Mouse (Mus musculus) CH12.LX (cell line): ENCODE data around the gene Fam107b. TPM values are rescaled to one million over a fixed set of nuclear protein-coding genes. Genes with fewer than 3 reads are reported as not detected.
"Not testable (repeated sequence)": the region's sequence is repeated elsewhere in the genome, so short reads cannot be mapped to it uniquely, and the experiment has no call there.

Experiments
- DNase-seq: peaks from one replicate; pipeline ENCODE4 v3.0.0-alpha.2; 2013; ENCODE audit errors: extremely low read depth
- H3K27ac ChIP-seq: 2 replicates; pipeline ENCODE4 v1.5.1; 2012; ENCODE audit warnings: low read depth, mild to moderate bottlenecking, control low read depth, moderate library complexity; ENCODE audit not compliant: insufficient read depth
- H3K27me3 ChIP-seq: replicated peaks from 2 replicates; pipeline ENCODE3; 2012; ENCODE audit warnings: inconsistent platforms
- H3K36me3 ChIP-seq, 2 experiments: replicated peaks in 1 of 2; 2 replicates each; pipeline versions ENCODE3 to v1.6.1; 2012; ENCODE audit warnings: inconsistent platforms in 1 of 2, low read length in 1 of 2, mild to moderate bottlenecking in 1 of 2, mixed read lengths in 1 of 2, moderate library complexity in 1 of 2; ENCODE audit not compliant: control insufficient read depth in 1 of 2, insufficient read depth in 1 of 2
- H3K4me1 ChIP-seq, 2 experiments: 2 replicates each; pipeline ENCODE4 v1.6.1; 2012; ENCODE audit warnings: inconsistent platforms in 1 of 2, moderate library complexity in 1 of 2; ENCODE audit not compliant: insufficient read depth in 2 of 2, control insufficient read depth in 1 of 2
- H3K4me2 ChIP-seq: 2 replicates; pipeline ENCODE4 v1.6.1; 2012; ENCODE audit warnings: low read depth, mild to moderate bottlenecking, control low read depth; ENCODE audit not compliant: poor library complexity, insufficient read depth, severe bottlenecking
- H3K4me3 ChIP-seq, 3 experiments: fragments of 150-350 bp in 1 of 3; sonication (generic) in 1 of 3; replicated peaks in 1 of 3; 2 replicates each; pipeline versions ENCODE3 to v1.5.1; 2011 to 2012; ENCODE audit warnings: low read depth in 2 of 3, low read length in 2 of 3, mild to moderate bottlenecking in 2 of 3, moderate library complexity in 2 of 3, control low read depth in 1 of 3, improper control_type of control experiment in 1 of 3, inconsistent platforms in 1 of 3, mixed read lengths in 1 of 3; ENCODE audit not compliant: poor library complexity in 1 of 3
- H3K79me2 ChIP-seq: replicated peaks from 2 replicates; pipeline ENCODE4 v1.6.1; 2012; ENCODE audit warnings: mild to moderate bottlenecking, moderate library complexity; ENCODE audit not compliant: control insufficient read depth, poor library complexity, insufficient read depth, severe bottlenecking; ENCODE audit errors: extremely low read depth
- H3K9ac ChIP-seq: 2 replicates; pipeline ENCODE4 v1.6.1; 2012; ENCODE audit warnings: low read depth, mild to moderate bottlenecking, control low read depth, moderate library complexity; ENCODE audit not compliant: insufficient read depth
- H3K9me3 ChIP-seq: replicated peaks from 2 replicates; pipeline ENCODE3; 2012; ENCODE audit warnings: low read length, inconsistent platforms, mixed read lengths
- BHLHE40 ChIP-seq: IDR thresholded peaks from 2 replicates; pipeline ENCODE4 v1.6.1; 2011; ENCODE audit warnings: mild to moderate bottlenecking, low read depth, low read length, improper control_type of control experiment
- CHD2 ChIP-seq: IDR thresholded peaks from 2 replicates; pipeline ENCODE4 v1.6.1; 2011; ENCODE audit warnings: low read length, improper control_type of control experiment
- E2F4 ChIP-seq: IDR thresholded peaks from 2 replicates; pipeline ENCODE4 v1.6.1; 2011; ENCODE audit warnings: low read depth, low read length, improper control_type of control experiment; ENCODE audit not compliant: insufficient replicate concordance
- ELF1 ChIP-seq: IDR thresholded peaks from 2 replicates; pipeline ENCODE4 v1.6.1; 2014; ENCODE audit warnings: low read depth, mild to moderate bottlenecking, inconsistent platforms, low read length, improper control_type of control experiment
- ETS1 ChIP-seq: conservative IDR thresholded peaks from 2 replicates; pipeline ENCODE4 v1.6.1; 2012; ENCODE audit warnings: low read depth, mild to moderate bottlenecking, inconsistent platforms, low read length, improper control_type of control experiment, moderate library complexity
- GABPA ChIP-seq: IDR thresholded peaks from 2 replicates; pipeline ENCODE4 v1.6.1; 2012; ENCODE audit warnings: low read depth, low read length, improper control_type of control experiment, inconsistent platforms; ENCODE audit not compliant: insufficient replicate concordance
- MAFK ChIP-seq: IDR thresholded peaks from 2 replicates; pipeline ENCODE4 v1.6.1; 2011; ENCODE audit warnings: low read length, improper control_type of control experiment; ENCODE audit not compliant: insufficient replicate concordance
- MAZ ChIP-seq: IDR thresholded peaks from 2 replicates; pipeline ENCODE4 v1.6.1; 2012; ENCODE audit warnings: low read depth, mild to moderate bottlenecking, inconsistent platforms, low read length, improper control_type of control experiment, moderate library complexity
- MYC ChIP-seq: IDR thresholded peaks from 2 replicates; pipeline ENCODE4 v1.6.1; 2011; ENCODE audit warnings: low read depth, mild to moderate bottlenecking, improper control_type of control experiment, low read length
- PAX5 ChIP-seq: IDR thresholded peaks from 2 replicates; pipeline ENCODE4 v1.6.1; 2012; ENCODE audit warnings: low read length, inconsistent platforms, mixed read lengths
- POLR2A ChIP-seq: IDR thresholded peaks from 2 replicates; pipeline ENCODE4 v1.6.1; 2011; ENCODE audit warnings: low read depth, mild to moderate bottlenecking, improper control_type of control experiment, low read length
- SIN3A ChIP-seq: IDR thresholded peaks from 2 replicates; pipeline ENCODE4 v1.6.1; 2012; ENCODE audit warnings: low read length, improper control_type of control experiment, inconsistent platforms
- SMC3 ChIP-seq: IDR thresholded peaks from 2 replicates; pipeline ENCODE4 v1.6.1; 2011; ENCODE audit warnings: low read depth, low read length, improper control_type of control experiment
- TBP ChIP-seq: conservative IDR thresholded peaks from 2 replicates; pipeline ENCODE4 v1.6.1; 2011; ENCODE audit warnings: low read depth, low read length, improper control_type of control experiment
- ZC3H11A ChIP-seq: IDR thresholded peaks from 2 replicates; pipeline ENCODE4 v1.6.1; 2012; ENCODE audit warnings: low read depth, mild to moderate bottlenecking, inconsistent platforms, low read length, improper control_type of control experiment
- ZKSCAN1 ChIP-seq: IDR thresholded peaks from 2 replicates; pipeline ENCODE4 v1.6.1; 2012; ENCODE audit warnings: low read depth, inconsistent platforms, low read length, improper control_type of control experiment, borderline replicate concordance
- ZMIZ1 ChIP-seq: IDR thresholded peaks from 2 replicates; pipeline ENCODE4 v1.6.1; 2012; ENCODE audit warnings: low read depth, mild to moderate bottlenecking, inconsistent platforms, low read length, improper control_type of control experiment
- ZNF384 ChIP-seq: IDR thresholded peaks from 2 replicates; pipeline ENCODE4 v1.6.1; 2012; ENCODE audit warnings: low read depth, low read length, improper control_type of control experiment, inconsistent platforms
- dilution Hi-C: fragments of 300-500 bp; cut with MboI; formaldehyde crosslinking; loops from 2 replicates; pipeline ENCODE4 v1.14.3; 2020; ENCODE audit warnings: low sequenced_read_pairs; ENCODE audit not compliant: extremely low pct_unique_long_range_greater_than_20kb, extremely low pct_ligation_motif_present
- in situ Hi-C: fragments of 300-500 bp; cut with MboI; formaldehyde crosslinking; loops from 3 replicates; pipeline ENCODE4 v1.14.3; 2019; ENCODE audit warnings: low sequenced_read_pairs, low pct_ligation_motif_present, low pct_unique_long_range_greater_than_20kb, mixed read lengths
- polyA plus RNA-seq: library from polyadenylated mRNA; unstranded; fragments of >175 nt; gene quantifications from 2 replicates; pipeline ENCODE4 v1.2.1, GENCODE M21; 2012; ENCODE audit warnings: low read depth; ENCODE audit not compliant: insufficient read length
- total RNA-seq, 2 experiments: library from RNA; depleted of rRNA; stranded (reverse); fragments of 300-350 nt in 1 of 2; fragments of >200 nt in 1 of 2; gene quantifications; 2 replicates each; pipeline ENCODE4 v1.2.3; 2012 to 2014

The Fam107b gene
- total and polyA plus RNA-seq, 3 experiments = 42.6 to 113 (median 71.7) TPM

GRCm38 (mm10) chr2:3719436-3720121, 149.3 kb downstream of the Fam107b start:
- H3K36me3 ChIP-seq = not testable (repeated sequence)
- TF ChIP-seq CHD2 (0 out of 2 replicates have a peak, but pooled peaks have one; percentile 28), ETS1 (peak; percentile 15; the same call in 1 of the 2 replicates), ELF1 (0 out of 2 replicates have a peak, but pooled peaks have one; percentile 23), ZNF384 (peak; percentile 56)

GRCm38 (mm10) chr2:3721107-3721506, 150.8 kb downstream of the Fam107b start:
- Histone ChIP-seq H3K9ac (no peak overlapping the region), H3K4me3 (no peak overlapping the region), H3K36me3 (peaks cover 0 to 12% of the 10 kb centered on the region in 2 experiments), H3K27ac (no peak overlapping the region), H3K4me2 (no peak overlapping the region), H3K27me3 (no peaks in the 10 kb centered on the region)
- DNase-seq = no peak
- dilution Hi-C loops (no loop called here), in situ Hi-C loops (no loop called here)
- TF ChIP-seq E2F4 = no peak
- TF ChIP-seq TBP = no peak
- TF ChIP-seq SIN3A = no peak
- TF ChIP-seq, all 38 proteins: peak for 0
- no peaks in the 10 kb centered on the region for H3K9me3 ChIP-seq
- peaks cover 69% of the 10 kb centered on the region for H3K79me2 ChIP-seq
- peaks cover 44 to 95% of the 10 kb centered on the region in 2 experiments for H3K4me1 ChIP-seq

More at GRCm38 (mm10) chr2:3719436-3720121, 149.3 kb downstream of the Fam107b start:
- H3K9ac ChIP-seq, dilution Hi-C loops, H3K9me3 ChIP-seq, H3K4me3 ChIP-seq, H3K27me3 ChIP-seq, DNase-seq, in situ Hi-C loops: not testable (repeated sequence)
- peak overlapping the region; percentile 6 for H3K4me2 ChIP-seq
- peak overlapping the region; percentile 51; the same call in 1 of the 2 replicates for H3K27ac ChIP-seq
- peaks cover 70% of the 10 kb centered on the region for H3K79me2 ChIP-seq
- H3K4me1 ChIP-seq = peaks cover 33 to 80% of the 10 kb centered on the region in 2 experiments

GRCm38 (mm10) chr2:3721974-3722373, 151.7 kb downstream of the Fam107b start:
- Histone ChIP-seq H3K9ac (no peak overlapping the region), H3K79me2 (peaks cover 63% of the 10 kb centered on the region), H3K36me3 (peaks cover 0 to 12% of the 10 kb centered on the region in 2 experiments), H3K27me3 (no peaks in the 10 kb centered on the region), H3K27ac (no peak overlapping the region), H3K4me1 (peaks cover 44 to 98% of the 10 kb centered on the region in 2 experiments), H3K4me3 (no peak overlapping the region), H3K9me3 (no peaks in the 10 kb centered on the region), H3K4me2 (no peak overlapping the region)
- DNase-seq = no peak
- dilution Hi-C loops = no loop called here
- in situ Hi-C loops = no loop called here
- no peak for TF ChIP-seq POLR2A
- TF ChIP-seq GABPA = no peak
- TF ChIP-seq PAX5 = no peak
- no peak for TF ChIP-seq MYC
- no peak for TF ChIP-seq ZC3H11A
- no peak for TF ChIP-seq TBP
- no peak for TF ChIP-seq E2F4
- TF ChIP-seq ZKSCAN1 = no peak
- TF ChIP-seq CHD2 = no peak
- no peak for TF ChIP-seq MAZ
- no peak for TF ChIP-seq MAFK
- no peak for TF ChIP-seq ELF1
- TF ChIP-seq SMC3 = no peak
- TF ChIP-seq ZMIZ1 = no peak
- no peak for TF ChIP-seq ETS1
- no peak for TF ChIP-seq BHLHE40
- TF ChIP-seq, all 38 proteins: peak for 0
